Mouse (Mus musculus) cerebellum, adult 11-12 months (tissue): Measurements from ENCODE around the gene Gm20388.

Experiments
- DNase-seq: peaks from one replicate; pipeline ENCODE4 v3.0.0; 2022

Gene Gm20388

DNA sequence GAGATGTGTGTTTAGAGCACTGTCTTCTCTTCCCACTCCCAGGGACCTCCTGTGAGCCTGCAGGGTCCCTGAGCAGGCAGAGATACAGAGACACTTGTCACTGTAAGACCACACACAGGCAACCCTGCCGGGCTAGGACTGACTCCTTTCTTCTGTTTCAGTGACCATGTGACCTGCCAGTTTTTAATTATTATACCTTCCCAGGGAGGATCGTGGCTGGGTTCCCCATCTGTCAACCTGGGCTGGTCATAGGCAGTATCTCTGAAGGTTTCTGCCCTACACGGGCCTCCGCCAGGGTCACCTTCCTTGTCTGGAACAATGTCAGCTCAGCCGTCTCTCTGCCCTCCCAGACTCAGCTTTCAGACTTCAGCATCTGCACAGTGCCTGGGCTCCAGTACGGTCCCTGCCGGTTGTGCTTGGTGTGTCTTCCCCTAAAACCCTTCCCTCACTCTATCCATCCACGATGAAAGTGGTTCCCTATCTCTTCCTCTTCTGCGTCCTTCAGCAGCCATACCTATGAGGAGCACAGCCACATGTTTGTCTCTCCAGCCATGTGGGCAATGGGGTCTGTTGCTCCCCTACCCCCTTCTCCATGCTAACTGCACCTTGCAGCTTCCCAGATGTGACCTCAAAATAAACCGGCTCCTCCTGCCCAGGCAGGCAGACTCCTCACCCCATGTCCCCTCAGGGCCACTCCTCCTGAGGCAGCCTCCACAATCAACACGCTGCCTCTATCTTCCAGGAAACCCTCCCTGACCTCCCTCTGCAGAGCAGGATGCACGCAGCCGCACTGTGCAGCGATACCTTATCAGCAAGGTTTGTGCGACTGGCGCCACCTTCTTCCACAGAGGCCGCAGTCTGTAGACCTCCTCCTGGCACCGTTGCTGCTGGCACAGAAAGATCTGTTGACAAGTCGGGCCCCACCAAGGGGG, 2825.2 kb downstream of the Gm20388 start:
- no peak for DNase-seq

DNA sequence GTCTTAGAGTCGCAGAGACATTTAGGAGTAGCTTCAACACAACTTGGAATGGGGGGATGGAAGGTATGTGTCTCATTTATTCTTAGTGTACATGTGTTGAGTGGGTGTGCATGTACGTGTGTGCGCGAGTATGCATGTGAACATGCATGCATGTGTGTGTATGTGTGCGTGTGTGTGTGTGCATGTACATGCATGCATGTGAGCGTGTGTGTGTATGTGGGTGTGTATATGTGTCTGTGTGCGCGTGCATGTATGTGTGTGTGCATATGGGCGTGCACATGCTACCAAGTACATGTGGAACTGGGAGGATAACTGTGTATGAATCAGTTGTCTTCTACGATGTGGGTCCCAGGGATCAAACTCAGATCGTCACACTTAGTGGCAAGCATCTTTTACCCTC, 2826.0 kb downstream of the Gm20388 start:
- no peak for DNase-seq

GRCm38 (mm10) chr8:122737071-122737470, 2826.4 kb downstream of the Gm20388 start:
- no peak for DNase-seq

DNA sequence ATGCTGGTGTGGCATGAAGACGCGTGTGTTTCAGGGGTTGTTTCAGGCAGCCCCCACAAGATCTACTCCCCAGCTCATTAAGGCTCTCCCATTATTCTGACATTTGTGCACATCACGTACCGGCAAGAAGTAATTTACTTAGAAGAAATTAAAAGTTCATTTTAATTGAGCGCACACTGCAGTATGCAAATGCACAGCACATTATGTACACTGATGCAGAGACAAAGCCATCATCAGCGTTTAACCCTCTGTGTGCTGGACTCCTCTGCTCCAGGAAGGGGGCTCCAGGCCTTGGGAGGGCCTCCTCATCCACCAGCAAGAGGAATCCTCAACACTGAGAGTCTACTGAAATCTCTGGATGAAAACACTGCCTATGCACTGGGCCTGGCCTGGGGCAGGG, 2827.2 kb downstream of the Gm20388 start:
- no peak for DNase-seq

- DNase-seq: peak; percentile 74
Measured at GRCm38 (mm10) chr8:122739102-122739725, 2828.6 kb downstream of the Gm20388 start.

DNA sequence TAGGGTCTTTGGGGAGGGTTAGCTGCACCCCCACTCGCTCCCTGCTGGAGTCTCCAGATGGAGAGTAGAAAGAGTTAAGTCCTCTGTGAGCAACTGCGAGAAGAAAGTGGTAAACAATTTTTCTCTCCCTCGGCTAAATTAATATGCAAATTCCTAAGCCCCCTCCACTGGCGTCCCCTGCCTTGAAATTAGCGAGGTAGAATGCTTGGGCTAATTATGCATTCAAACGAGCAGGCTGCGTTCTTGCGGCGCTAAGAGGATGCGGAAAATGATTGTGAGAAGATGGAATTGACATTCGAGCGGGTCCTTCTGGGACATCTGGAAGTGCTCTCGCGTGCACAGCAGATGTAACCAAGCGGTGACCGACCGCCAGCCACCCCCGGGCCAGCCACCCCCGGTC, 2831.8 kb downstream of the Gm20388 start:
- no peak for DNase-seq

- DNase-seq: peak; percentile 69
Measured at GRCm38 (mm10) chr8:122745022-122745749, 2834.5 kb downstream of the Gm20388 start.

GRCm38 (mm10) chr8:122745750-122746275, 2835.2 kb downstream of the Gm20388 start:
- no peak for DNase-seq

DNA sequence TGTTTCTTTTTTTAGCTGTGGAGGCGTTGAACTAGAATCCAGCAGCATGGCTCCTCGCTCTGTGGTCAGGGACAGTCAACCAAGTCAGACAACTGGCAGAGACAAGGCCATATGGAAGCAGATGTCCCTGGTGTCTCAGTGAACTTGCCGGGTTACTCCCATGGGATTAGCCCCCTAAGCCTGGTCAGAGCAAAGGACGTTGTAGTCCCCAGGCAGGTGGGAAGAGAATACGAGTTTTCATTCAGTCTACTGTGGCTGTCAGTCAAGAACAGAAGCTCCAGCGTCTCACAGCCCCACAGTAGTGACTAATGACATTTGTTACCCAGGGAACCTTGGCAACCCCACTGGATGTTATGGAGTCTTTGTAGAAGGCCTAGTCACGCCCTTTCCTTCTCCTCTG, 2835.8 kb downstream of the Gm20388 start:
- DNase-seq: no peak

GRCm38 (mm10) chr8:122747825-122748224, 2837.2 kb downstream of the Gm20388 start:
- no peak for DNase-seq

DNA sequence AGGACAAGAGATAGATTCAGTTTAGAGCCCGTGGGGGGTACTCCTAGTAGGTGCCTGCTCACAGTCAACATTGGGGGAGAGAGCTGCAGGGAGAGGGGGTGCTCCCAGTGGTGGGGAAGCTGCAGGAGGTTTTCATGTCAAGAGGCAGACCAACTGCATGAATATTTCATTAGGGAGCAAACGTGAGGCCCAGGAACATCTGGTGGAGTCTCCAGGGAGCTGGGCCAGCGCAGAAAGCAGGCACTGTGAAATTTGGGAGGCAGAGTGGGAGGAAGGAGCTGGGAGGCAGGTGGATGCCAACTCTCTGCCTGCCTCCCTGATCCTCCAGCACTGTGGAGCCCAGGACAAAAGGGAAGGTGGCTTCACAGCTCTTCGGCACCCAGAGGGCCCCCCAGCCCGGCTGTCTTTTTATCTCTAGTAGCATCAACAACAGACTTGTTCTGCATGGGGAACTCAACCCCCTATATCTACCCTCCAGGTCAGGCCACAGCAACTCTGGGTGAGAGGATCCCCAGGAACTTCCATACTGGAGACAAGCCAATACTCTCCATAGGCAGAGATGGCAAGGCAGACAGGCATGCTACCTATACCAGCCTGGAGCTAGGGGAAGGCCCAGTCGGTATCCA, 2838.8 kb downstream of the Gm20388 start:
- no peak for DNase-seq

DNA sequence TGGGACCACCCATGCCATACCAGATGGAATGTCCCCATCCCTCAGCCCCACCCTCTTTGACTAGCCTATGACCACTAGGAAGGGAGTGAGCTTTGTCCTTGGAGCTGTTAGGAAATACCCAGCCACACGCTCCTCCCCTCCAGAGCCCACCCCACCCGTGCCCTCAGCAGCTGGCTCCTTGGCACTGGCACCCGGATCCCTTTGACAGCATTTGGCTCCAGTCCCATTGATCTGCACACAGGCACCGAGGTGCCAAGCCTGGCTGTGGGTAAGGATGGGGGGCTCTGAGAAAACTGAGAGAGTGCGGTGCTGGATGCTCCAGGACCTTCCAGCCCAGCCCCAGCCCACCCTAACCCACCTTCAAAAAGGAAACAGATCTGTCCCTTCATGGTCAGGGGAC, 2840.7 kb downstream of the Gm20388 start:
- peak; percentile 77 for DNase-seq

DNA sequence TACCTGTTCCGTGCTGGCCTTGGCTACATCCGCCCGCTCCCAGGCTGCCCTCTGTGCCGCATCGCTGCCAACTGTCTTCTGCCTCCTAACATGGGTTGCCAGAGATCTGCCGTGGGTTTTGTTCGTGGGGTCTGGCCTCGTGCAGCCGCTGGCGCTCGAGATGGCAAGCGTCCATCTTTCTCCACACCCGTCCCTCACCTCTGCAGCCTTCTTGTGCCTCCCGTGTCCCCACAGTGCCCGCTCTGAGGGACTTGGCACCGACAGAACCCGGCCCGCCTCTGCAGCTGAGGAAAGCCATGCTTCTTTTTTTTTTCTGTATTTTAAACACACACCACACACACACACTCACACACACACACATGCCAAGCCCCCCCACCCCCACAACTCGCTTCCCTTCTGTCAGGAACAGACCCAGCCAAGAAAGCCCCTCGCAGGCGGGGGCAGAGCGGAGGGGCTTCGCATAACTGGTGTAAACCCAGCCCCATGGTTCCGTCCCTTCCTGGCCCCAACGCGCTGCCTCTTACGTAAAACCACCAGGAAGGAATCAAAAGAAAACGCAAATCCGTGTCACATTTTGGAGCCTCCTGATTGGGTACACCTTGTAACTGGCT, 2841.6 kb downstream of the Gm20388 start:
- DNase-seq: peak; percentile 84

DNA sequence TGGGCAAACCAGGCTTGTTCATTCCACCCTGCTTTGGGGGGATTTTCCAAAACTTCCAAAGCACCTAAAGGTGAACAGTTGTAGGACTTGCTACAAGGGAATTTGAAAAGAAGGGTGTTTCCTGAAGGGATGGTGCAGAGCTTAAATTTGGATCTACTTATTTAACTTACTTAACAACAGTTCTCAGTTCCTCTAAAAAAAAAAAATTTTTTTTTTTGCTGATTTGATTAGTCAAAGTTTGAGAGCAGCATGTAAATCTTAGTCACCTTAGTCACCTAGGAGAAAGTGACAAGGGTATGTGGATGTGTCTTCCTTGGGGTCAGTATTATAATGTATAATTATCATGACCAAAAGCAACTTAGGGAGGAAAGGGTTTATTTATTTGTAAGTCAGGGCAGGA, 2848.0 kb downstream of the Gm20388 start:
- no peak for DNase-seq

DNA sequence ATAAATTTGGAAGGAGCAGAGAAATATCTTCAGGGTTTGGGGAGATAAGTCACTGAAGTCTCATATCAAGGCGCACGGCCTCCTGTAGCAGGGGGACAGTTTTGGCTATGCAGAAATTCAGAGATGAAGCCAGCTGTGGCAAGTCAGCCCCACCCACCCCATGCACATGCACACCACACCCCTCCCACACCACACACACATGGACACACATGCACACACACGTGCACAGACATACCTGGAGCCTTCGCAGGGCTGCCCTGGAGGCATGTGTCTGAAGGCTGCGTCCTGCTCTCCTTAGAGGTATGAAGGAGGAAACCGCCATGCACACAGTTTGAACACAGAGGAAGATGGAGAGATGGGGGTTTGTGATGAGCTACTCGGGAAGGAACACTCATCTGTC, 2849.5 kb downstream of the Gm20388 start:
- DNase-seq: no peak

GRCm38 (mm10) chr8:122761109-122761508, 2850.5 kb downstream of the Gm20388 start:
- DNase-seq: no peak

DNA sequence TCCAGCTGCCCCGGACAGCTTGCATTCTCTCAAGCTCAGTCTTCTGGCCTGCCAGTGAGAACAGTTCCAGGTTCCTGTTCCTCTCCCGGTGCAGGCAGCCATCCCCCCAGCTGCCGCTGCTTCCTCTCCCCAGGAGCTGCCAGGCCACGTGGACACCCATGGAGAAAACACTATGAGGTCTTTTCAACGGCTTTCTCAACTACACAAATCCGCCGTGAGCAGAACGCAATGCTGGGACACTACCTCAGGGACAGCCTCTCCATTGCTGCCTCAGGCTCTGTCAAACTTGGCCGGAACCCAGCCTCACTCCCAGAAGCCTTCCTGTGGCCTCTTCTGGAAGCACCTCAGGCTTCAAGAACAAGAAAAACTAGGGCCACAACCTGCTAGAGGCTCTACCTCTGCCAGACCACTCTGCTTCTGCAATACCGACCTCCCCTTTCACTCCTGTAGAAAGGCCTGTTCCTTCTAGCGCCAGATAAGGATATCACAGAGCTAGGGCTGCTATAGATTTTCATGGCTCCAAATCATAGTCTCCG, 2852.2 kb downstream of the Gm20388 start:
- no peak for DNase-seq

GRCm38 (mm10) chr8:122763267-122763738, 2852.7 kb downstream of the Gm20388 start:
- DNase-seq: no peak

GRCm38 (mm10) chr8:122764790-122765474, 2854.3 kb downstream of the Gm20388 start:
- DNase-seq: no peak

DNA sequence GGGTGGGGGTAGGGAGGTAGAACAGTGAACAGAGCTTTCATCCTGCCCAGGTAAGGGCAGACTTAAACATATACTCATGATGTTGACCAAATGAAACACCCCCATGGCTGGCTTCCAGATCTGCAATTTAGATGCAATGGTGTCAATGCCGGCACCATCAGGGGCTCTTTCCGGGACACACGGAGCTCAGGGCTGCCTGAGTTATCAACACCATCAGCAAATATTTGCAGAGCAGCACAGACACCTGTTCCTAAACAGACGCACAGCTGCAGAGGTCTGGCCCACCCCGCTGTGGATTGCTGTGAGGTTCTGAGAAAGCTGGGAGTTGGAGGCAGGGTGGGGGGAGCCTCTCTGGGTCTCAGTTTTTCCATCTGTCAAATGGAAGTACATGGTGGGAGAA, 2855.5 kb downstream of the Gm20388 start:
- DNase-seq: no peak

- no peak for DNase-seq
Measured at GRCm38 (mm10) chr8:122766647-122767200, 2856.1 kb downstream of the Gm20388 start.
